Mouse (Mus musculus) kidney, adult 2 months (tissue): ENCODE measurements around the gene Pkn3. TPM values are rescaled to one million over a fixed set of nuclear protein-coding genes. Genes with fewer than 3 reads are reported as not detected.
A peak's percentile ranks its signal among the peaks of the same experiment; 100 is the strongest.

Source experiments
- DNase-seq: peaks from one replicate; pipeline ENCODE4 v3.0.0; 2021
- H3K27ac ChIP-seq: fragments of 200-500 bp; 2 replicates; pipeline ENCODE4 v1.5.1; 2012; ENCODE audit warnings: low read depth, low read length, control low read depth, inconsistent platforms; ENCODE audit not compliant: insufficient read depth
- H3K27me3 ChIP-seq: fragments of 200-500 bp; replicated peaks from 2 replicates; pipeline ENCODE4 v1.6.1; 2012; ENCODE audit warnings: mild to moderate bottlenecking, moderate library complexity, low read length, inconsistent platforms; ENCODE audit not compliant: control insufficient read depth, insufficient read depth
- H3K36me3 ChIP-seq: fragments of 200-500 bp; 2 replicates; pipeline ENCODE4 v1.6.1; 2012; ENCODE audit warnings: mild to moderate bottlenecking, moderate library complexity, low read length, inconsistent platforms; ENCODE audit not compliant: control insufficient read depth, insufficient read depth
- H3K4me1 ChIP-seq: fragments of 200-500 bp; 2 replicates; pipeline ENCODE4 v1.6.1; 2011; ENCODE audit warnings: low read length; ENCODE audit not compliant: control insufficient read depth, insufficient read depth
- H3K4me3 ChIP-seq: fragments of 200-500 bp; 2 replicates; pipeline ENCODE4 v1.5.1; 2011; ENCODE audit warnings: mild to moderate bottlenecking, low read depth, low read length, control low read depth; ENCODE audit not compliant: insufficient read depth
- CTCF ChIP-seq: fragments of 200-500 bp; conservative IDR thresholded peaks from 2 replicates; pipeline ENCODE4 v1.5.1; 2011; ENCODE audit warnings: low read depth, mild to moderate bottlenecking, control low read depth, low read length, moderate library complexity, mixed read lengths; ENCODE audit not compliant: insufficient read depth, insufficient read length
- POLR2A ChIP-seq: fragments of 200-500 bp; IDR thresholded peaks from one replicate; pipeline ENCODE4 v1.6.1; 2011; ENCODE audit warnings: low read depth, low read length, control low read depth
- WGBS: fragments of 180-500 bp; shearing (Covaris S2); methylation state at CpG from one replicate; pipeline ENCODE4 v1.1.7; 2018; 5-methylcytosine and 5-hydroxymethylcytosine counted together
- polyA plus RNA-seq: library from polyadenylated mRNA; depleted of rRNA; stranded (reverse); fragments of >200 nt; gene quantifications from 2 replicates; pipeline ENCODE4 v1.2.3, GENCODE M21; 2012

Pkn3 gene
- polyA plus RNA-seq, 1 experiment, result 4.8 TPM

DNA sequence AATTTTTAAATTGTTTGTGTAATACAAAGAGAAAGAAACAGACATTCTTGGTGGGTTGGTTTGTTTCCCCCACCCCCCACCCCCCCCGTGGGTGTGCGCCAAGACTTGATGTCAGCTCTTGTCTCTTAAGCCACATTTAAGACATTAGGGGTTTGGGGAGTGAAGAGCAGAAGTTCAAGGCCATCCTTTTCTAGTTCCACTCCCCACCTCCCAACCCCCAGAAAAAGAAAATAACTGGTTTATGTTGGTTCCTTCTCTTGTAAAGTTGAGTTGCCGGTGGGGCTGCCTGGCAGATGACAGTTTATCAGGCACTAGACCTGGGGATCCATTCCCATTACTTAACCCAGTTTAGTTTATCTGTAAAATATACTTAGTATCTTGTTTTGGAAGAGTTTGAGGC lies 13.2 kb upstream of the Pkn3 start:
- no peak for DNase-seq
- no peaks in the 10 kb centered on the region; the same call in 1 of the 2 replicates for H3K36me3 ChIP-seq
- peaks cover 12% of the 10 kb centered on the region for H3K4me1 ChIP-seq
- no peak overlapping the region for H3K4me3 ChIP-seq
- WGBS, result 69% methylated on average over 3 of the region's 3 CpGs
- no peaks in the 10 kb centered on the region for H3K27me3 ChIP-seq
- H3K27ac ChIP-seq, result no peak overlapping the region
- TF ChIP-seq POLR2A (no peak), CTCF (no peak)

DNA sequence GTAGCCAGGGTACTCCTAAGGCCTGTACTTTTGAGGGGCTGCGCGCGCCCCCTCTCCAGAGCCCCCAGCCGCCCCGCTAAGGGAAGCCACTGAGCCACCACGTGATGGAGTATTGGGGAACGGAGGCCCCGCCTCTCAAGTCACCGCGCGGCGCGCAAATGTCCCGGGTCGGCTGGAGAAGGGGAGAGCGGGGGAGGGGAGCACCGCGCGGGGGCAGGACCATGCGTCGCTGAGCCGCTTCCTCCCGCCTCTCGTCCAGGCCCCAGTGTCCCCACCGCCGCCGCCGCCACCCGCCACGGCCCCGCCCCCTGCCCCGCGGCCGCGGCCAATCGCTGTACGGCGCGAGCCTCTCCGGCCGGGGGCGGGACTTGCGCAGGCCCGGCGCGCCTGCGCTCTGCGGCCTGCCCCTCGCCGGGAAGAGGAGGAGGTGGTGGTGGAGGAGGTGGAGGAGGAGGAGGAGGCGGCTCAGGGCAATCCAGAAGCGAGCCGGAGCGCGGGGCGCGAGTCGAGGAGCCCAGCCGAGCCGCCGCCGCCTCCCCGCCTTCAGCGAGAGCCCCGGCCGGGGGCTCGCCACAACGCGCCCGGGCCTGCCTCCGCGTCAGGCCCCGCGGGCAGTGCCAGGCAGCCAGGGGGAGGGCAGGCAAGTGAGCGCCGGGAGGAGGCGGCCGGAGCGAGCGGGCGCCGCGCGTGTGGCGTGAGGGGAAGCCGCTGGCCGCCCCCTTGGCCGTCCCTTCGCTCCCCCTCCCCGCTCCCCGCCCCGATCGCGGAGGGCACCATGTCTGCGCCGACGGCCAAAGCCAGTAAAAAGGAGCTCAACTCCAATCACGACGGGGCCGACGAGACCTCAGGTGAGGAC lies 11.2 kb upstream of the Pkn3 start:
- DNase-seq, result peak; percentile 98
- H3K4me1 ChIP-seq, result peaks cover 9% of the 10 kb centered on the region
- WGBS, result under 1% methylated on average over 86 of the region's 101 CpGs
- H3K36me3 ChIP-seq, result no peaks in the 10 kb centered on the region; the same call in none of the 2 replicates
- H3K4me3 ChIP-seq, result peak overlapping the region; percentile 93
- no peak for TF ChIP-seq CTCF
- TF ChIP-seq POLR2A, result peak; percentile 46
- peak overlapping the region; percentile 91 for H3K27ac ChIP-seq
- H3K27me3 ChIP-seq, result no peaks in the 10 kb centered on the region

DNA sequence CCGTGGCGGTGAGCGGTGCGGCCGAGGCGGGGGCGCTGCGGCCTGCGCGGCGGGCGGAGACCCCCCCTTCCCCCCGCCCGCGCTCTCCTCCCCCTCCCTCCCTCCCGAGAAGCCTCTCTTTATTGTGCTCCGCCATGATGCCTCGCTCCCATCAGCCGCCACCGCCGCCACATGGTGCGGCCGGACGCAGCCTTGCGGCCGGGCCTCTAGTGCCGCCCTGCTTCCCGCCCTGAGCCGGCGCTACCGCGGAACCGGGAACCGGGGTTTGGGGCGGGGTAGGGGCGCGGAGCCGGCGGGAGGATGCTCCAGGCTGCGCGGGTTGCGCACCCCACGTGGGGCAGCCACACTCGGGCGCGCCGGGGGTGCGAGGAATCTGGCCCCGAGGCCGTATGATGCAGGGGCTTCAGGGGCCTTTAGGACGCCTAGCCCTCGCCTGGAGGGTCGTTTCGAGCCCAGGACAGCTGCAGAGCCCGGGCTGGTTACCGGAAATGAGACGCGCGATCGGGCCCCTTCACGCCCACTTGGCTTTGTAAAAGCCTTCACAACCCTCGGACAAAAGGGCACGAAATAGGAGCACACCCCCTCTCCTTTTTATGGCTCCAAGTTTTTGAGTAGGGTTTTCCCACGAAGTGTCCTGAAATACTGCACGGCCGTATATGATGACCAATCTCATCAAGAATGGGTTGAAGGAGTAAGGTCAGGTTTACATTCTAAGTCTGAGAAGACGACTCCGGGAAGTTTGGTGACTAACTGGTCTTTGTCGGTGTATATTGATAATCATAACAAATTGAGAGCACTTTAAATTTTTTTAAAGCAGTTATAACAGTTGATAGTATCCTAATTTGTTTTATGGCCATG lies 10.2 kb upstream of the Pkn3 start:
- Histone ChIP-seq H3K4me3 (peak overlapping the region; percentile 93), H3K36me3 (no peaks in the 10 kb centered on the region; the same call in none of the 2 replicates), H3K27me3 (no peaks in the 10 kb centered on the region), H3K27ac (no peak overlapping the region), H3K4me1 (peaks cover 7% of the 10 kb centered on the region)
- TF ChIP-seq CTCF (no peak), POLR2A (no peak)
- peak; percentile 37 for DNase-seq
- under 1% methylated on average over 65 of the region's 69 CpGs for WGBS

- no peaks in the 10 kb centered on the region; the same call in none of the 2 replicates for H3K36me3 ChIP-seq
- no peak overlapping the region for H3K4me3 ChIP-seq
- TF ChIP-seq POLR2A (no peak), CTCF (no peak)
- H3K27me3 ChIP-seq, result no peaks in the 10 kb centered on the region
- 25% methylated on average over 7 of the region's 7 CpGs for WGBS
- peaks cover 5% of the 10 kb centered on the region for H3K4me1 ChIP-seq
- no peak overlapping the region for H3K27ac ChIP-seq
- no peak for DNase-seq
Measured at GRCm38 (mm10) chr2:30067962-30068361, 9.5 kb upstream of the Pkn3 start.

GRCm38 (mm10) chr2:30072875-30073274 lies 4.6 kb upstream of the Pkn3 start:
- 85% methylated on average over 7 of the region's 7 CpGs for WGBS
- Histone ChIP-seq H3K27me3 (no peaks in the 10 kb centered on the region), H3K4me3 (no peak overlapping the region), H3K4me1 (no peaks in the 10 kb centered on the region; the same call in 1 of the 2 replicates), H3K36me3 (no peaks in the 10 kb centered on the region; the same call in none of the 2 replicates), H3K27ac (no peak overlapping the region)
- DNase-seq, result no peak
- TF ChIP-seq POLR2A, result no peak
- no peak for TF ChIP-seq CTCF

- Histone ChIP-seq H3K27ac (no peak overlapping the region), H3K27me3 (no peaks in the 10 kb centered on the region), H3K36me3 (no peaks in the 10 kb centered on the region; the same call in none of the 2 replicates), H3K4me1 (no peaks in the 10 kb centered on the region; the same call in 1 of the 2 replicates), H3K4me3 (no peak overlapping the region)
- WGBS, result 80% methylated on average over 3 of the region's 3 CpGs
- no peak for TF ChIP-seq POLR2A
- no peak for TF ChIP-seq CTCF
- no peak for DNase-seq
Measured at GRCm38 (mm10) chr2:30073285-30073684, 4.2 kb upstream of the Pkn3 start.
